Mouse (Mus musculus) liver, adult 2 months (tissue): ENCODE data around the gene Olfr1289.

ENCODE experiments used
- CTCF ChIP-seq: fragments of 200-500 bp; IDR thresholded peaks from 2 replicates; pipeline ENCODE4 v1.5.1; 2011; ENCODE audit warnings: low read depth, low read length, control low read depth
- POLR2A ChIP-seq: fragments of 200-500 bp; IDR thresholded peaks from 2 replicates; pipeline ENCODE4 v1.6.1; 2011; ENCODE audit warnings: low read length, control low read depth; ENCODE audit not compliant: insufficient read depth; ENCODE audit errors: extremely low read depth

GRCm38 (mm10) chr2:111493729-111494128 is 13.1 kb downstream of the Olfr1289 start, which contains the start of gene Olfr1290:
- TF ChIP-seq POLR2A, result no peak
- no peak for TF ChIP-seq CTCF
